Mouse (Mus musculus) macrophage (primary cell): ENCODE results near the gene Atxn1. TPM values are rescaled to one million over a fixed set of nuclear protein-coding genes. Genes with fewer than 3 reads are reported as not detected.

ENCODE experiments used
- H3K27ac ChIP-seq: fragments of 350-480 bp; formaldehyde crosslinking; 2 replicates; pipeline ENCODE4 v1.9.0; 2021
- H3K36me3 ChIP-seq: fragments of 350-480 bp; formaldehyde crosslinking; 2 replicates; pipeline ENCODE4 v1.9.0; 2021; ENCODE audit errors: inconsistent target
- H3K4me3 ChIP-seq: fragments of 350-480 bp; formaldehyde crosslinking; 2 replicates; pipeline ENCODE4 v1.9.0; 2021; ENCODE audit errors: inconsistent target
- H3K79me2 ChIP-seq: fragments of 350-480 bp; formaldehyde crosslinking; 2 replicates; pipeline ENCODE4 v1.9.0; 2021; ENCODE audit errors: inconsistent target
- WGBS: methylation state at CpG from one replicate; pipeline ENCODE4 v1.1.7; 2026; ENCODE audit warnings: inconsistent platforms; ENCODE audit not compliant: missing documents; 5-methylcytosine and 5-hydroxymethylcytosine counted together
- polyA plus RNA-seq: library from polyadenylated mRNA; stranded (reverse); fragments of 250-400 nt; gene quantifications from 3 replicates; pipeline ENCODE4 v1.2.4, GENCODE M21; 2018; ENCODE audit warnings: inconsistent platforms
- total RNA-seq, 78 experiments: library from RNA; depleted of rRNA; stranded (reverse); fragments of 250-400 nt; gene quantifications; 1 replicate in 9 of 78; 2 replicates in 24 of 78; 3 replicates in 43 of 78; 4 replicates in 2 of 78; pipeline ENCODE4 v1.2.4; 2018; ENCODE audit warnings: inconsistent platforms in 56 of 78

Gene Atxn1
- 100 to 1,000 TPM; 108 to 197 (median 141) TPM for total RNA-seq (2018; cell fraction: chromatin; rRNA removed)
- 10 to 100 TPM; 21.4 to 49.6 (median 36.0) TPM for total RNA-seq (2018; cell fraction: cytosol; rRNA removed)
- 100 to 1,000 TPM in 15 of 26 experiments, 10 to 100 TPM in 11; 58.4 to 174 (median 115) TPM for total RNA-seq (2018; cell fraction: nucleus; rRNA removed)
- polyA plus RNA-seq, result 8.4 to 12.2 TPM (median 10.8 TPM) in 3 replicates

DNA sequence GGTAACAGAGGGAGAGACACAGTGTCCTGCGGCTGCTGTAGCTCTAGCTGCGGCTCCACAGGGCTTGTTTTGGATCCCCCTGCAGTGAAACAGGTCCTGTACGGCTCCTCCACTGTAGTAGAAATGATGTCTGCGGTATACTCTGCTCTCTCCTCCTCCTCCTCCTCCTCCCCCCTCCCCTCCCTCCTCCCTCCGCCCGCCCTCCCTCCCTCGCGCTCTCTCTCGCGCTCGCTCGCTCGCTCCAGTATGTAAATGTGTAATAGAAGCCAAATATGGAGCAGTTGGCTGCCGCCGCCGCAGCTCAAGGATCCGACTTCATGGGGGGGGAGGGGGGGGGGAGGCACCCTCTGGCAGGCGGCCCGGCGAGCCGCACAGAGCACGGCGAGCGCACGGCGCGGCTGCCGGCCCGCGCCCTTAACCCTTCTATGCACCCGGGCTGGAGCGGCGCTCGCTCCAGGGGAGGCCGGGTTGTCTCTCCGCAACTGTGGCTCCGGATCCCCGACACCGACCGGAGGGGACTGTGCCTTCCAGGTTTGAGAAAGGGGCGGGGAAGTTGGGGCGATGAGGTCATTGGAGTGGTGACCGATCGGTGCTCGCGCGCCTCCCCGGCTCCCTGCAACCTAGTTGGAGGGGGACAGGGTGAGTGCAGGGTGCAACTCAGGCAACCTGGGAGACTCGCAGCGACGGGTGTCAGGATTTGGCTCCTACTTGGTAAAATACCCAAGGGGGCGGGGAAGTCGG is at the start of gene Atxn1:
Gene Atxn1, minus strand, starts transcription at position 156 of the 741 bp plus-strand sequence.
- Histone ChIP-seq H3K27ac (peak within 1 kb of the TSS; percentile 77), H3K4me3 (peak within 1 kb of the TSS; percentile 77), H3K36me3 (no peaks in the 10 kb centered on the region), H3K79me2 (peaks cover 30% of the 10 kb centered on the region)
- under 1% methylated on average over 30 of the region's 53 CpGs for WGBS

DNA sequence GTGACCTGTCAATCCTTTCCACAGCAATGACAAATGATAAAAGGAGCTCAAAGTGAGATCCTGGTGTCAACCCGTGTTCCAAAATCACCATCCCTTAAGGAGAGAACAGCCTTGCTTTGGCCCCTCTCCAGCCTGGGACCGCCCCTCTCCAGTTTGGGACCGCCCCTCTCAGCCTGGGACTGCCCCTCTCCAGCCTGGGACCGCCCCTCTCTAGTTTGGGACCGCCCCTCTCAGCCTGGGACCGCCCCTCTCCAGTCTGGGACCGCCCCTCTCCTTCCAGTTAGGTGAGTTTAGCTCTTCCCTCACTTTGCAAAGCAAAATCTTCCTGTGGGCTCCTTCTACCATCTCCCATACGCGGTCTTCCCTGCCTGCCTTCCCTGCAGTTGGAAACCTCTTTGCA is 46.4 kb upstream of the Atxn1 start:
- H3K27ac ChIP-seq, result no peak overlapping the region
- WGBS, result 82% methylated on average over 9 of the region's 9 CpGs
- H3K4me3 ChIP-seq, result no peak overlapping the region
- H3K79me2 ChIP-seq, result no peaks in the 10 kb centered on the region
- no peaks in the 10 kb centered on the region for H3K36me3 ChIP-seq

DNA sequence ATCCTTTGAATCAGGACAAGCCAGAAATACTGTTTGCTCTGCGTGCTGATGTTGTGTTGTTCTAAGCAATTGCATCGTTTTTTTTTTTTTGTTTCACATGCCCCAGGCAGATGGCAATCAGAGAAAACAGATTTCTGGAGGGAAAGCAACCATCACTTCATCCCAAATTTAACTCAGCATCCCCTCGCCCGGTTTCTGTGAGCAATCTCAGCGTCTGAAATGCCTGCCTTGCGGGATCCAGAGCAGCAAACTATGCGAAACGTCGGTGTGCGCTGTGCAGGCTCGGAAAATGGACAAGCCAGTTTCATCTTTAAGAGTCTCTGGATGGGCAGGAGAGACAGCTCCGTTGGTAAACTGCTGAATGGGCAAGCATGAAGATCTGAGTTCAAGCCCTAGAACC is 45.3 kb upstream of the Atxn1 start:
- no peak overlapping the region for H3K4me3 ChIP-seq
- no peaks in the 10 kb centered on the region for H3K36me3 ChIP-seq
- 92% methylated on average over 11 of the region's 12 CpGs for WGBS
- H3K27ac ChIP-seq, result no peak overlapping the region
- H3K79me2 ChIP-seq, result no peaks in the 10 kb centered on the region

DNA sequence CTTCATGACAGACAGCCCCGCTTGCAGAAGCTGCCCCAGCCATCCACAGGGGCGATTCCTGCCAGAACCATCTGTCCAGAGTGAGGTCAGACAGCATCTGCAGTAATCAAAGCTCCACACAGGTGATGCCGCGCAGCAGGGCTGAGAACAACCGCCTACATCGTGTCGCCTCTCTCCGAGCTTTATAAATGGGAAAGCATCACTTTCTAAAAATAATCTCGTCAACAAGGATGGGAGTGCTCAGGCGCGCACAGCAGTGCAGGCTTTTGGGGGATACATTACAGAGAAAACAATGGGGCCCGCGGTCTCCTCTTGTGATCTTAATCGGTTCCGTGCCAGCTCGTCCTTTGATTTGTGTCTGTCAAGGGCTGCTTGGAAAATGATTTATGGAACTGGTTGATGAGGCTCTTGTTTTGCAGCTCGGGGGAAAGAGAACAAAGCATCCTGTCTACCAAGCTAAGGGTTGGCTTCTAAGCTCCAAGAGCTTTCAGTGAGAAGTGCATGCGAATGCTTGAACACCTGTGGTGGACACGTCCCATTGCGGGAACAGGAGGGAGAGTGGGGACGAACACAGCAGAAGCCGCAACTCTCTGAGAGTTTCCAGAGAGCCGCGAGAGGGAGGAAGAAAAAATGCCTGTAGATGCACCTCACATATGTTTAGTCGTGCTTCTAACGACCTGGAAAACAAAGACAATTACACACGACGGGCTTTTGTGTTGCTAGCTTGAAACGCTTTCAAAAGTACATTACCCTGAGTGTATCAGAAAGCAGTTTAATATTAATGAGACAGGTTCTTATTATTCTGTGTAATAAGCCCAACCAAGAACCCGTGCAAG is 44.2 kb upstream of the Atxn1 start:
- Histone ChIP-seq H3K79me2 (no peaks in the 10 kb centered on the region), H3K4me3 (no peak overlapping the region), H3K36me3 (no peaks in the 10 kb centered on the region), H3K27ac (no peak overlapping the region)
- 45% methylated on average over 30 of the region's 30 CpGs for WGBS

DNA sequence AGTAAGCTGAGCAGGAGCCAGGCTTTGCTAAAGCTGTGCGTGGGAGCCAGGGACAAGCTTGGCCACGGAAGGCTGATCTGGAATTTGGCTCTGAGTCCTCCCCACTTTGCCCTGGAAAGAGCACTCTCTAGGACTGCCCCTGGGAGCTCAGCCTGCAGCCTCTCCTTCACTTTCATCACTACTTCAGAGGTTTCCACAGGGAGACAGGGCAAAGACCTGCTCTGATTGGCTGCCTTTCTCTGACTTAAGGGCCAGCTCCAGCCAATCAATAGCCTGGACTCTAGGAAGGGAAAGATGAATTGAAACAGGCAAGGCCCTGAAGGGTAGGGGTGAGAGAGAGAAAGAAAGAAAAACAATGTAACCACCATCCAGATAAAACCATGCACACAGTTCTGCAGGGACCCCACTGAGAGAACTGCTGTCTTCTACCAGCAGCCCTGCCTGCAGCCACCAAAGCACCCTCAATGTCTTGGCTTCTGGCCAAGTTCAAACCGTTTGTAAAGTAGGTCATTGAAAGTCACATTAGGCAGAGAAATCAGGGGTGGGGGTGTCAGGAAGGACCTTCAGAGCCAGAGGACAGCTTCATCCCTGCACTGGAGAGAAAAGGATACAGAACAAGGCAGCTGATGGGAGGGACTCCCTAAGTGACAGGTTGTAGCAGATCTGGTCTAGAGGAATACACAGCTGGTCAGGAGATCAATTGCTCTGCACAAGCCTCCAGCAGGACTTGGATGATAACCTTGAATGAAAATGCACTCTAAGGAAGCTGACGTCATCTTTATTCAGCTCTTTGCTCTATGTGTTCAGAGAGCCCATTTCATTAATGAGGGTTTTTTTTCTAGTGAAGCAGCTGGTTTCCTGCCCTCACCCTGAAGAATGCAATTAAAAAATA is 41.6 kb upstream of the Atxn1 start:
- WGBS, result 65% methylated on average over 4 of the region's 4 CpGs
- Histone ChIP-seq H3K36me3 (no peaks in the 10 kb centered on the region), H3K27ac (no peak overlapping the region)

DNA sequence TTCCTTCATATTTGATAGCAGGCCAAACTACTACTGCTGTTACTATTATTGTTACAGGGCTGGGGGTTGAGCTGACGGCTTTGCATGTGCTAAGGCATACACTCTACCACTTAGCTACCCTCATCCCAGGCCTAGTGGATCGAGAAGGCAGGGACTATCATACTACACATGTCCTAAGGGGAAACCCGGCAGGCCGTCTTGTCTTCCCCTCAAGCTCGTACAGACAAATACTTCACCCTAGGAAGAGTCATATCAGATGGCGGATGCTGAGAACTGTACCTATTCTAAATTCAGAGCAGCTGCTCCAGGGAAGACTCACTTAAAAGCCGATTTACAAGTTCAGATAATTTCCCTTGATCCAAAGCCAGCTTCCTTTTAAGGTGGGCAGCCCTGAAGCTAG is 40.8 kb upstream of the Atxn1 start:
- H3K27ac ChIP-seq, result no peak overlapping the region
- H3K79me2 ChIP-seq, result no peaks in the 10 kb centered on the region
- WGBS, result 88% methylated on average over 7 of the region's 7 CpGs
- no peak overlapping the region for H3K4me3 ChIP-seq
- no peaks in the 10 kb centered on the region for H3K36me3 ChIP-seq

More for the DNA sequence above, 41.6 kb upstream of the Atxn1 start:
- no peak overlapping the region for H3K4me3 ChIP-seq
- H3K79me2 ChIP-seq, result no peaks in the 10 kb centered on the region

DNA sequence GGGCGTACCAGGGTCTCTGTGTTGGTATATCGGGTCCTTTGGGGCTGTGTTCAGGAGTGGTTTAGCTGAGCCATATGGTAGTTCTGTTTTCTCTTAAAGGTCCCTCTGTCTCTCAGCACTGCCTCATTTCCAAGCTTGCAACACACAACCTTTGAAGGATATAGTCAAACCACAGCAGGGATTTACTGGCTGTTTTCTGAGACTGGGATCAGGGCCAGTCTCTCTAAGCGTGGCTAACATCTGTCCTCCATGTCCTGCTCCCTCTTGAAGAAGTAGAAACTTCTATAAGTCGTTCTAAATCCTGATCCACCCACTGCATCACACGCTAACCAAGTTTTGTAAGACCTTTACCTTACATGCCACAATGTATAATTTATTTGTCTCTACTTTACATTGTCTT is 36.5 kb upstream of the Atxn1 start:
- WGBS, result 92% methylated on average over 5 of the region's 5 CpGs
- no peaks in the 10 kb centered on the region for H3K36me3 ChIP-seq
- H3K79me2 ChIP-seq, result no peaks in the 10 kb centered on the region
- H3K4me3 ChIP-seq, result no peak overlapping the region
- no peak overlapping the region for H3K27ac ChIP-seq

DNA sequence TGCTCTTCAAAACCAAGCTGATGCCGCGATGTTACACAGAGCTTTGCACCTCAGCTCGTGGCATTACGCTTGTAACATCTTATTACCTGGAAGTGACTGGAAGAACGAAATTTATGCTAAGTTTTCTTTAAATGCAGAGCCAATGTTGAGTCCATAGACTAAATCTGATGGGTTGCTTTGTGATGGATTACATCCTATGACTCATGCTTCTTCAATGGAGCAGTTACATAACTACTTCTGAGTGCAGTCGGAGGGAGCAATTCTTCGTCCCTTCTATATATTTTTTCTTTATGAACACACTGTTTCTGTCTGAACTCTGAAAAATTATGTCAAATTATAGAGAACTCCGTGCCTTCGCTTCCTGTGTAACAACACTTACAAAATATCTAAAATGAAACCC is 28.1 kb upstream of the Atxn1 start:
- H3K79me2 ChIP-seq, result no peaks in the 10 kb centered on the region
- WGBS, result 94% methylated on average over 9 of the region's 9 CpGs

DNA sequence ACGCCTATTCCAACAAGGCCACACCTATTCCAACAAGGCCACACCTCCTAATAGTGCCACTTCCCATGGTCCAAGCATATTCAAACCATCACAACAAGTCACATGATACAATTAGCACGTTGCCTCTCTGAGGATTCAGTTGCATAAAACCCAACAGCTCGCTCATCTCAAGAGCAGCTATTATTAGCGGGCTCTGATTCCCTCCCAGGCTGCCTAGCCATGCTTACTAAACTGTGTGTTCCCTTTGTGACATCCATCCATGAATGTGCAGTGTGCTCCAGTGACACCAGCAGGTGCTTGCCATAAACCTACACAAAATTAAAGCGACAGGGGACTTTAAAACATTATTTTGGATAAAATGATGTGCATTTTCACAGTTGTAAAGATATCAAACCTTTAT is 25.7 kb upstream of the Atxn1 start:
- Histone ChIP-seq H3K36me3 (no peaks in the 10 kb centered on the region), H3K79me2 (no peaks in the 10 kb centered on the region), H3K27ac (no peak overlapping the region), H3K4me3 (no peak overlapping the region)
- WGBS, result 82% methylated on average over 5 of the region's 5 CpGs

More for the DNA sequence above, 28.1 kb upstream of the Atxn1 start:
- H3K27ac ChIP-seq, result no peak overlapping the region
- no peak overlapping the region for H3K4me3 ChIP-seq
- H3K36me3 ChIP-seq, result no peaks in the 10 kb centered on the region

DNA sequence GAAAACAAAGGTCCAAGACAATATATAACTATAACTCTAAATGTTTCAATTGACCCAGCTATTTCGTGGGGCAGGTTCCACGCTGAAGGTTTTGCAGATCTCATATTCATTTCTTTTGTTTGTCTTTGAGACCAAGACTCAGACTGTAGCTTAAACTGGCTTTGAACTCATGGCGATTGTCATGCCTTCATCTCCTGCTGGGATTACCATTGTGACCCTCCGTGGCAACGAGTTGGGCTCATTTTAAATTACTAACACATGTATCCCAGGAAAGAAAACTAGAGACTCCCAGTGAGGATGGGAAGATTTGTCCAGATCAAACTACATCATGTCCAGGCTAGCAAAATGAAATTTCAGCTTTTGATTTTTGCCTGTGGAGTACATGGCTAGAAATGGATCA is 14.4 kb upstream of the Atxn1 start:
- no peak overlapping the region for H3K4me3 ChIP-seq
- WGBS, result 95% methylated on average over 4 of the region's 5 CpGs
- H3K27ac ChIP-seq, result no peak overlapping the region
- H3K36me3 ChIP-seq, result no peaks in the 10 kb centered on the region
- no peaks in the 10 kb centered on the region for H3K79me2 ChIP-seq

DNA sequence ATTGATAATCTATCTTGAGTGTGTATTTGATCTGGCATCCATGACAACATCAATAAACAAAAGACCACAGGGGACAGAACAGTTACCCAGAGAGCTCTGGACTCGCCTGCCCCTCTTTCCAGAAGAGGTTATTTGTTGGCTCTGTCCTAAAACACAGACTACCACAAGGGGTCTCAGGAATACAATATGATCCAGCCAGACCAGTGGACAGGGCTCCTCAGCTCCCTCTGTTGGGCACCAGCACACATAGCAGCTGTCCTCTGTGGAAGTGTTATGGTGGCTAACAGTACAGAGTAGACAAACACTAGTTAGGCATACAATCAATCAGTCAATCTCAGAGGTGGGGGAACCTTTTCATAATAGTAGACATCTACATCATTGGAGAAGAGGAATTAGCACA is 12.1 kb upstream of the Atxn1 start:
- Histone ChIP-seq H3K79me2 (no peaks in the 10 kb centered on the region), H3K4me3 (no peak overlapping the region), H3K27ac (0 out of 2 replicates have a peak overlapping the region, but pooled peaks have one; percentile 24), H3K36me3 (no peaks in the 10 kb centered on the region)
- WGBS, result 36% methylated on average over 1 of the region's 1 CpGs

DNA sequence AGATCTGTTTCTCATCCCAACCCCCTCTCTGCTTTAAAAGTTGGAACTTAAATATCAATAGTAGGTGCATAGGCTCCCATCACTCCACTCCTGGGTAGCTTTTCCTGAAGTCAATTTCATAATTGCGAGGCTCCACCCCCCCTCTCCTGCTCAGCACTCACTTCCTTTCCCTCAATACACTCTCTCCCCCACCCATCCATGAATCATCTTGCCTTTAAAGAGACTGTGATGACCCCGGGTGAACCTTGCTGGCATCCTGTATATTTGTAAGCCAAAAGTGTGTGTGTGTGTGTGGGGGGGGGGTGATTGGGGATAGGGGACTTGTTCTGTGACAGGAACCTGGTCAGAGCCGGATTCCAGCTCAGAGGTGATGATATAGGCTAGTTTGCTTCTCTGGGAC is 9.8 kb upstream of the Atxn1 start:
- WGBS, result 10% methylated on average over 3 of the region's 3 CpGs
- Histone ChIP-seq H3K4me3 (no peak overlapping the region), H3K79me2 (no peaks in the 10 kb centered on the region), H3K36me3 (no peaks in the 10 kb centered on the region), H3K27ac (peak overlapping the region; percentile 52)

DNA sequence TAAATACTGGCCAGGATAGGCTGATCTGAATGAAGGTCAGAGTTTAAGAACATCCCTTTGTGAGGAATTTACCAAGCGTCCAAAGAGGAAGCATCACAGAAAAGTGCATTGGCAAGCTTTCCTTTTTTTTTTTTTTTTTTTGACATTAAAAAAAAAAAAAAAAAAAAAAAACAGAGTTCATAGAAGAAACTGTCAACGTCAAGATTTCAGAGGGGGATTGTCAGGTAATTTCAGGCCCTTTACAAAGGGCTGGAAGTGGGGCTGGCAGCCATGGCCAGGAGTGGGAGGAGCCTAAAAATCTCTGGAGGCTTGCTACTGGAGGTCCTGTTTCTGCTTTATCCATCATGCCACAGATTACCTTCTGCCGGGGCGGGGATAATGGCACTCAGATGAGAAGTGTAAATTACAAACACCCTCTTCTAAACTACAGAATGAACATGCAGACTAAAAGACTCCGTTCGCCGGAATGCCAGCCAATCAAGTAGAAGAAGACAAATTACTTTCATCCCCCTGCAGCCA is 9.2 kb upstream of the Atxn1 start:
- 51% methylated on average over 7 of the region's 7 CpGs for WGBS
- H3K79me2 ChIP-seq, result no peaks in the 10 kb centered on the region

More for the DNA sequence above, 9.2 kb upstream of the Atxn1 start:
- H3K27ac ChIP-seq, result peak overlapping the region; percentile 52
- no peaks in the 10 kb centered on the region for H3K36me3 ChIP-seq
- no peak overlapping the region for H3K4me3 ChIP-seq
